Mouse (Mus musculus): ENCODE results near the gene Sec14l5. TPM values are rescaled to one million over a fixed set of nuclear protein-coding genes. Genes with fewer than 3 reads are reported as not detected.

Gene Sec14l5
- polyA plus RNA-seq, 1 experiment from 2014 or later, result 0.04 TPM

DNA sequence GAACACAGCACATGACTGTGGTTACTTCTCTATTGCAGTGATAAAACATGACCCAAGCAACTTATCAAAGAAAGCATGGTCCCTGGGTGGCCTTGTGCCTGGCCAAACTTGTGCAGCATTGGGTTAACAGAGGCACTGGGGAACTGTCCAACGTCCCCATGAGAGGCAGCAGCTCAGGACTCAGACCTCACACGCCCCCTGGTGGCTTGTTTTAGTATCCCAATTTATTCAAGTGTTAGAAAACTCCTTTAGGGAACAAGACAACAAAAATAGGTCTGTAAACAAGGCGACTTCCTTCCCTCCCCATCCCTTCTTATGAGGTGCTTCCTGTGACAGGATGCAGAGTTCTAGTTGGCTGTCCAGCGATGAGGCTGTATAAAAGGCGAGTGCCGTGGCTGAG lies 48.2 kb downstream of the Sec14l5 start:
- no peak overlapping the region for H3K4me2 ChIP-seq (ENCODE audit: low read depth, low read length)
- no peak overlapping the region for H3K27ac ChIP-seq (ENCODE audit: low read length)
- WGBS (ENCODE audit: insufficient replicate concordance), result 18% methylated on average over 6 of the region's 6 CpGs
- H3K4me3 ChIP-seq (ENCODE audit: low read depth, low read length), result no peak overlapping the region
- H3K9me3 ChIP-seq (replicated peaks; ENCODE audit: control insufficient read depth, low read length), result no peaks in the 10 kb centered on the region
- no peak overlapping the region for H3K9ac ChIP-seq (ENCODE audit: low read depth, low read length)
- H3K4me1 ChIP-seq (ENCODE audit: control insufficient read depth, low read depth, low read length), result no peaks in the 10 kb centered on the region
- peaks cover 5% of the 10 kb centered on the region for H3K36me3 ChIP-seq (ENCODE audit: control insufficient read depth, insufficient read depth)
- H3K27me3 ChIP-seq (ENCODE audit: control insufficient read depth, insufficient read depth, low read depth, low read length), result no peaks in the 10 kb centered on the region
- no peak for ATAC-seq (ENCODE audit: low read depth)

DNA sequence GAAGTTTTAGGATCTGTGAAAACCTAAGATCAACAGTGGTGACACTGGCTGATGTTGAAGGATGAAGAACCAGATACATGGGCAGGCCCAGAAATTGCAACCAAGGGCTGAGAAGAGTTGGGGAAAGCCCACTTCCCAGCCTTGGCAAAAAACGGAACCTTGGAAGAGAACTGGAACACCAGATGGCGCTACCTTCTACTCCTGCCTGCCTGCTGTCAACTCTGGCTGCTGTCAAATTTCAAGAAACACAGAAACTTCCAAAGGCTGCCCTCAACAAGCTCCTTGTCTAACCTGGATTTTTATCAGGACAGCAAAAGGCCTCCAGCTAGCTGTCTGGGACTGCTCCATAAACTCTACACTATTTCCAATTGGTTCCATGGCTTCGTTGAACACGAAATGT lies 55.8 kb downstream of the Sec14l5 start:
- Histone ChIP-seq H3K4me1 (ENCODE audit: control insufficient read depth, low read depth, low read length) (peaks cover 7% of the 10 kb centered on the region), H3K4me3 (ENCODE audit: low read depth, low read length) (peak overlapping the region; percentile 80), H3K4me2 (ENCODE audit: low read depth, low read length) (peak overlapping the region; percentile 93), H3K9ac (ENCODE audit: low read depth, low read length) (peak overlapping the region; percentile 73; the same call in 1 of the 2 replicates), H3K36me3 (ENCODE audit: control insufficient read depth, insufficient read depth) (peaks cover 5% of the 10 kb centered on the region), H3K27me3 (ENCODE audit: control insufficient read depth, insufficient read depth, low read depth, low read length) (no peaks in the 10 kb centered on the region), H3K27ac (ENCODE audit: low read length) (peak overlapping the region; percentile 29; the same call in 1 of the 2 replicates), H3K9me3 (replicated peaks; ENCODE audit: control insufficient read depth, low read length) (no peaks in the 10 kb centered on the region)
- 12% methylated on average over 4 of the region's 4 CpGs for WGBS (ENCODE audit: insufficient replicate concordance)
- ATAC-seq (ENCODE audit: low read depth), result no peak

GRCm38 (mm10) chr16:5203200-5203599 lies 56.3 kb downstream of the Sec14l5 start:
- H3K4me3 ChIP-seq (ENCODE audit: low read depth, low read length), result peak overlapping the region; percentile 80
- H3K4me1 ChIP-seq (ENCODE audit: control insufficient read depth, low read depth, low read length), result peaks cover 7% of the 10 kb centered on the region
- H3K27me3 ChIP-seq (ENCODE audit: control insufficient read depth, insufficient read depth, low read depth, low read length), result no peaks in the 10 kb centered on the region
- no peaks in the 10 kb centered on the region for H3K9me3 ChIP-seq (replicated peaks; ENCODE audit: control insufficient read depth, low read length)
- peak overlapping the region; percentile 93 for H3K4me2 ChIP-seq (ENCODE audit: low read depth, low read length)
- peaks cover 5% of the 10 kb centered on the region for H3K36me3 ChIP-seq (ENCODE audit: control insufficient read depth, insufficient read depth)
- WGBS (ENCODE audit: insufficient replicate concordance), result under 1% methylated on average over 36 of the region's 36 CpGs
- peak overlapping the region; percentile 33; the same call in 1 of the 2 replicates for H3K27ac ChIP-seq (ENCODE audit: low read length)
- H3K9ac ChIP-seq (ENCODE audit: low read depth, low read length), result peak overlapping the region; percentile 73
- peak; percentile 42 for ATAC-seq (ENCODE audit: low read depth)

DNA sequence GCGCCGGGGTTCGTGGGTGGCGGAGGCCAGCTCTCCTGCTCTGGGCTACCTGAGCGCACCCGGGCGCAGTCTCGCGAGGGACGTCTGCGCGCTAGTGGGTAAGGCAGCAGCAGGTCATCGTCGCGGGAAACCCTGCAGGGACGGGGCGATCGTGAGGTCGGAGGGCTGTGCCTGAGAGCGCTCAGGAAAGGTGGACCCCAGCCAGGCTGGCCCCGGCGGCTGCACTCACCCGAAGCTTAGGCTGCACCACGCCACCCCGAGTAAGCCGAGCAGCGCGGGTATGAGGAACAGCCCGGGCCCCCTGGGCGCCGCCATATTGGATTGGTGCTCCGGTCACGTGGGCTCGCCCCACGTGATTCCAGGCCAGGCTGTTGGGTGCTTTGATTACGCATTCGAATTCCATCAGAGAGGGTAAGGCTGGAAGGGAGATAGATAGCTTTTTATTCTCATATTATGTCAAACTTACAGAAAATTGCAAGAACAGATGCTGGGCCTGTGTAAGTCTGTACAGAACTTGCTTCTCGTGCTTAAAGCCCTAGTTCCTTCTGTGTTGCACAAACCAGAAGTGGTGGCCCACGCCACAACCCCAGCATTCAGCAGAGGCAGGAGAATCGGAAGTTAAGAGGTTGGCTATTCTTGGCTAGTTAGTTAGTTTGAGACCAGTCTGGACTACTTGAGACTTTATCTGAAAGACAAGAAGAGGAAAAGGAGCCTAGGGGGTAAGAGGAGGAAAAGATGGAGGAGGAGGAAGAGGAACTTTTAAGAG lies 56.9 kb downstream of the Sec14l5 start, which contains the start of gene Nagpa:
Nagpa (minus strand) TSS at position 345 of the 766 bp plus-strand sequence.
- H3K9ac ChIP-seq (ENCODE audit: low read depth, low read length), result peak within 1 kb of the TSS; percentile 73
- H3K4me2 ChIP-seq (ENCODE audit: low read depth, low read length), result peak within 1 kb of the TSS; percentile 93
- H3K4me1 ChIP-seq (ENCODE audit: control insufficient read depth, low read depth, low read length), result peaks cover 7% of the 10 kb centered on the region
- H3K4me3 ChIP-seq (ENCODE audit: low read depth, low read length), result peak within 1 kb of the TSS; percentile 80
- H3K36me3 ChIP-seq (ENCODE audit: control insufficient read depth, insufficient read depth), result peaks cover 5% of the 10 kb centered on the region
- peak within 1 kb of the TSS; percentile 33; the same call in 1 of the 2 replicates for H3K27ac ChIP-seq (ENCODE audit: low read length)
- no peaks in the 10 kb centered on the region for H3K27me3 ChIP-seq (ENCODE audit: control insufficient read depth, insufficient read depth, low read depth, low read length)
- H3K9me3 ChIP-seq (replicated peaks; ENCODE audit: control insufficient read depth, low read length), result no peaks in the 10 kb centered on the region
- WGBS (ENCODE audit: insufficient replicate concordance), result 3% methylated on average over 40 of the region's 40 CpGs
- peak; percentile 73 for ATAC-seq (ENCODE audit: low read depth)

GRCm38 (mm10) chr16:5205431-5205970 lies 58.6 kb downstream of the Sec14l5 start:
- no peak overlapping the region for H3K4me3 ChIP-seq (ENCODE audit: low read depth, low read length)
- H3K36me3 ChIP-seq (ENCODE audit: control insufficient read depth, insufficient read depth), result no peaks in the 10 kb centered on the region; the same call in 1 of the 2 replicates
- no peak overlapping the region for H3K27ac ChIP-seq (ENCODE audit: low read length)
- 77% methylated on average over 5 of the region's 5 CpGs for WGBS (ENCODE audit: insufficient replicate concordance)
- H3K27me3 ChIP-seq (ENCODE audit: control insufficient read depth, insufficient read depth, low read depth, low read length), result no peaks in the 10 kb centered on the region
- no peak for ATAC-seq (ENCODE audit: low read depth)
- no peak overlapping the region for H3K4me2 ChIP-seq (ENCODE audit: low read depth, low read length)
- no peak overlapping the region for H3K9ac ChIP-seq (ENCODE audit: low read depth, low read length)
- H3K9me3 ChIP-seq (replicated peaks; ENCODE audit: control insufficient read depth, low read length), result no peaks in the 10 kb centered on the region
- H3K4me1 ChIP-seq (ENCODE audit: control insufficient read depth, low read depth, low read length), result peaks cover 7% of the 10 kb centered on the region

- Histone ChIP-seq H3K4me1 (ENCODE audit: control insufficient read depth, low read depth, low read length) (peaks cover 7% of the 10 kb centered on the region), H3K27me3 (ENCODE audit: control insufficient read depth, insufficient read depth, low read depth, low read length) (no peaks in the 10 kb centered on the region), H3K4me3 (ENCODE audit: low read depth, low read length) (no peak overlapping the region), H3K27ac (ENCODE audit: low read length) (no peak overlapping the region), H3K9me3 (replicated peaks; ENCODE audit: control insufficient read depth, low read length) (no peaks in the 10 kb centered on the region), H3K4me2 (ENCODE audit: low read depth, low read length) (no peak overlapping the region), H3K36me3 (ENCODE audit: control insufficient read depth, insufficient read depth) (no peaks in the 10 kb centered on the region; the same call in 1 of the 2 replicates), H3K9ac (ENCODE audit: low read depth, low read length) (no peak overlapping the region)
- WGBS (ENCODE audit: insufficient replicate concordance), result 52% methylated on average over 5 of the region's 5 CpGs
- no peak for ATAC-seq (ENCODE audit: low read depth)
Observed at GRCm38 (mm10) chr16:5206051-5206450, 59.1 kb downstream of the Sec14l5 start.

DNA sequence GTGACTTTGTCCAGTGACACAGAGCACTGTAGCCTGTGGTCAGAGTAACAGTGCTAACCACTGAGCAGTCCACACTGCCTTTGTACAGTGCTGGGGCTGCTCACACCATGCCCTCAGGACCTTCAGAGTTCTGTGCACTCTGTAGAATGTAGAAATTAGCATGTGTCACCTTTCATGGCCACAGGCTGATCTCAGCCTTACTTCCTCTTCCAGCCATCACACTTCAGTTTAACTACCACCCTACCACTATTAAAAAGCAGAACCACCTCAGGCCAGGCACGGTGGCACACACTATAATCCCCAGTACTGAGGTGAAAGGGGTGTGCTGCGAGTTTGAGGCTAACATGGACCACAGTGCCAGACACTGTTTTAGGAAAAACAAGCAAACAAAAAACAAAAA lies 63.5 kb downstream of the Sec14l5 start:
- Histone ChIP-seq H3K4me1 (ENCODE audit: control insufficient read depth, low read depth, low read length) (no peaks in the 10 kb centered on the region), H3K36me3 (ENCODE audit: control insufficient read depth, insufficient read depth) (no peaks in the 10 kb centered on the region), H3K27me3 (ENCODE audit: control insufficient read depth, insufficient read depth, low read depth, low read length) (no peaks in the 10 kb centered on the region), H3K9me3 (replicated peaks; ENCODE audit: control insufficient read depth, low read length) (no peaks in the 10 kb centered on the region), H3K4me2 (ENCODE audit: low read depth, low read length) (no peak overlapping the region), H3K4me3 (ENCODE audit: low read depth, low read length) (no peak overlapping the region), H3K27ac (ENCODE audit: low read length) (no peak overlapping the region), H3K9ac (ENCODE audit: low read depth, low read length) (no peak overlapping the region)
- WGBS (ENCODE audit: insufficient replicate concordance), result 19% methylated on average over 2 of the region's 2 CpGs
- ATAC-seq (ENCODE audit: low read depth), result no peak

- ATAC-seq (ENCODE audit: low read depth), result no peak
- 71% methylated on average over 3 of the region's 3 CpGs for WGBS (ENCODE audit: insufficient replicate concordance)
- H3K36me3 ChIP-seq (ENCODE audit: control insufficient read depth, insufficient read depth), result no peaks in the 10 kb centered on the region
Observed at GRCm38 (mm10) chr16:5212150-5212549, 65.2 kb downstream of the Sec14l5 start.

GRCm38 (mm10) chr16:5214126-5214525 lies 67.2 kb downstream of the Sec14l5 start:
- Histone ChIP-seq H3K4me2 (ENCODE audit: low read depth, low read length) (no peak overlapping the region), H3K9me3 (replicated peaks; ENCODE audit: control insufficient read depth, low read length) (no peaks in the 10 kb centered on the region), H3K36me3 (ENCODE audit: control insufficient read depth, insufficient read depth) (no peaks in the 10 kb centered on the region), H3K27ac (ENCODE audit: low read length) (no peak overlapping the region), H3K4me3 (ENCODE audit: low read depth, low read length) (no peak overlapping the region), H3K9ac (ENCODE audit: low read depth, low read length) (no peak overlapping the region), H3K4me1 (ENCODE audit: control insufficient read depth, low read depth, low read length) (no peaks in the 10 kb centered on the region), H3K27me3 (ENCODE audit: control insufficient read depth, insufficient read depth, low read depth, low read length) (no peaks in the 10 kb centered on the region)
- ATAC-seq (ENCODE audit: low read depth), result no peak
- WGBS (ENCODE audit: insufficient replicate concordance), result 69% methylated on average over 2 of the region's 2 CpGs

More at GRCm38 (mm10) chr16:5212150-5212549, 65.2 kb downstream of the Sec14l5 start:
- H3K4me3 ChIP-seq (ENCODE audit: low read depth, low read length), result no peak overlapping the region
- H3K4me2 ChIP-seq (ENCODE audit: low read depth, low read length), result no peak overlapping the region
- H3K27ac ChIP-seq (ENCODE audit: low read length), result no peak overlapping the region
- no peaks in the 10 kb centered on the region for H3K4me1 ChIP-seq (ENCODE audit: control insufficient read depth, low read depth, low read length)
- H3K9me3 ChIP-seq (replicated peaks; ENCODE audit: control insufficient read depth, low read length), result no peaks in the 10 kb centered on the region
- H3K9ac ChIP-seq (ENCODE audit: low read depth, low read length), result no peak overlapping the region
- no peaks in the 10 kb centered on the region for H3K27me3 ChIP-seq (ENCODE audit: control insufficient read depth, insufficient read depth, low read depth, low read length)
